Mouse (Mus musculus) hindbrain, postnatal 0 days (tissue): Measurements from ENCODE around the gene Kng1. TPM values are rescaled to one million over a fixed set of nuclear protein-coding genes. Genes with fewer than 3 reads are reported as not detected.
"Not testable (repeated sequence)": the region's sequence is repeated elsewhere in the genome, so short reads cannot be mapped to it uniquely, and the experiment has no call there.

Source experiments
- ATAC-seq: fragments of 200-750 bp; cut with Nextera tagmentation; 2 replicates; pipeline ENCODE4 v1.8.0; 2017; ENCODE audit warnings: mild to moderate bottlenecking, moderate TSS enrichment, moderate library complexity
- DNase-seq: peaks from one replicate; pipeline ENCODE4 v3.0.0-alpha.2; 2015; ENCODE audit warnings: low spot score
- H3K27ac ChIP-seq: fragments of 300-500 bp; sonication (generic); 2 replicates; pipeline ENCODE4 v1.5.1; 2014; ENCODE audit warnings: mild to moderate bottlenecking
- H3K27me3 ChIP-seq: fragments of 300-500 bp; sonication (generic); 2 replicates; pipeline ENCODE4 v1.6.1; 2014; ENCODE audit warnings: low read length, mixed read lengths; ENCODE audit not compliant: insufficient read depth
- H3K36me3 ChIP-seq: fragments of 300-500 bp; sonication (generic); 2 replicates; pipeline ENCODE4 v1.6.1; 2014; ENCODE audit warnings: low read length, mixed read lengths; ENCODE audit not compliant: insufficient read depth
- H3K4me1 ChIP-seq: fragments of 300-500 bp; sonication (generic); 2 replicates; pipeline ENCODE4 v1.6.1; 2014; ENCODE audit warnings: antibody characterized with exemption, low read length, mixed read lengths; ENCODE audit not compliant: insufficient read depth
- H3K4me2 ChIP-seq: fragments of 300-500 bp; sonication (generic); 2 replicates; pipeline ENCODE4 v1.6.1; 2014; ENCODE audit warnings: low read depth, mild to moderate bottlenecking, low read length, moderate library complexity, mixed read lengths
- H3K4me3 ChIP-seq: fragments of 300-500 bp; sonication (generic); 2 replicates; pipeline ENCODE4 v1.5.1; 2014; ENCODE audit warnings: low read length
- H3K9ac ChIP-seq: fragments of 300-500 bp; sonication (generic); replicated peaks from 2 replicates; pipeline ENCODE4 v1.6.1; 2014; ENCODE audit warnings: mild to moderate bottlenecking, low read length, moderate library complexity, mixed read lengths
- H3K9me3 ChIP-seq: fragments of 300-500 bp; sonication (generic); 2 replicates; pipeline ENCODE4 v1.6.1; 2016; ENCODE audit warnings: low read length, mixed read lengths
- CTCF ChIP-seq: IDR thresholded peaks from 2 replicates; pipeline ENCODE4 v1.5.1; 2016; ENCODE audit warnings: antibody characterized with exemption, control low read depth, low read depth
- WGBS: fragments of 180-500 bp; shearing (Covaris S2); extraction: QIAGEN DNeasy Blood & Tissue Kit; methylation state at CpG from one replicate; pipeline ENCODE4 v1.1.7; 2014; 5-methylcytosine and 5-hydroxymethylcytosine counted together
- polyA plus RNA-seq: library from polyadenylated mRNA; unstranded; fragments of >200 nt; fragmentation: Nextera tagmentation; extraction: Ambion mirVana; gene quantifications from 2 replicates; pipeline ENCODE4 v1.2.1, GENCODE M21; 2015
- total RNA-seq: library from RNA; depleted of rRNA; stranded (reverse); fragments of >200 nt; gene quantifications from 2 replicates; pipeline ENCODE4 v1.2.3, GENCODE M21; 2014; rRNA removed

Kng1 gene
- total RNA-seq (not detected in 2 replicates), polyA plus RNA-seq (0.16 TPM in 1 of 2 replicates, not detected in the other)

GRCm38 (mm10) chr16:23057668-23058447, at the start of gene Kng1:
Kng1 (plus strand) TSS chr16:23057865.
- DNase-seq, H3K27me3 ChIP-seq, H3K9me3 ChIP-seq, ATAC-seq, H3K4me1 ChIP-seq, H3K4me2 ChIP-seq, H3K27ac ChIP-seq, H3K36me3 ChIP-seq, H3K9ac ChIP-seq, H3K4me3 ChIP-seq: not testable (repeated sequence)
- WGBS, result 96% methylated on average over 1 of the region's 1 CpGs

GRCm38 (mm10) chr16:23013786-23014185, 43.9 kb upstream of the Kng1 start:
- WGBS, result 78% methylated on average over 2 of the region's 2 CpGs
- not testable (repeated sequence) for H3K9me3 ChIP-seq, H3K9ac ChIP-seq, ATAC-seq, H3K4me1 ChIP-seq, H3K4me3 ChIP-seq, H3K27ac ChIP-seq, DNase-seq, H3K4me2 ChIP-seq, H3K36me3 ChIP-seq, H3K27me3 ChIP-seq

GRCm38 (mm10) chr16:23014645-23015044, 43.0 kb upstream of the Kng1 start:
- DNase-seq (peak; percentile 51), ATAC-seq (peak; percentile 64)
- H3K4me2 ChIP-seq, H3K4me1 ChIP-seq, H3K9me3 ChIP-seq, H3K9ac ChIP-seq, H3K36me3 ChIP-seq, H3K27me3 ChIP-seq, H3K27ac ChIP-seq, H3K4me3 ChIP-seq: not testable (repeated sequence)
- WGBS, result 30% methylated on average over 8 of the region's 8 CpGs

GRCm38 (mm10) chr16:23020571-23020970, 37.1 kb upstream of the Kng1 start:
- H3K4me2 ChIP-seq, H3K27ac ChIP-seq, H3K9ac ChIP-seq, H3K4me3 ChIP-seq, H3K36me3 ChIP-seq, H3K9me3 ChIP-seq, H3K4me1 ChIP-seq, H3K27me3 ChIP-seq, DNase-seq, ATAC-seq: not testable (repeated sequence)
- WGBS, result 19% methylated on average over 1 of the region's 1 CpGs

- H3K9ac ChIP-seq, result no peak overlapping the region
- no peak for TF ChIP-seq CTCF
- 21% methylated on average over 6 of the region's 6 CpGs for WGBS
- no peaks in the 10 kb centered on the region for H3K36me3 ChIP-seq
- no peak overlapping the region for H3K27ac ChIP-seq
- no peak overlapping the region for H3K4me2 ChIP-seq
- DNase-seq, result no peak
- no peak overlapping the region for H3K4me3 ChIP-seq
- H3K27me3 ChIP-seq, result no peaks in the 10 kb centered on the region
- H3K4me1 ChIP-seq, result no peaks in the 10 kb centered on the region
- H3K9me3 ChIP-seq, result no peaks in the 10 kb centered on the region
- ATAC-seq, result no peak
These were observed 32.6 kb upstream of the Kng1 start for GRCm38 (mm10) chr16:23025111-23025510.

GRCm38 (mm10) chr16:23026582-23026981, 31.1 kb upstream of the Kng1 start:
- Histone ChIP-seq H3K36me3 (no peaks in the 10 kb centered on the region), H3K4me2 (no peak overlapping the region), H3K27ac (no peak overlapping the region), H3K4me1 (no peaks in the 10 kb centered on the region), H3K9me3 (no peaks in the 10 kb centered on the region), H3K27me3 (no peaks in the 10 kb centered on the region), H3K4me3 (no peak overlapping the region), H3K9ac (no peak overlapping the region)
- TF ChIP-seq CTCF, result no peak
- DNase-seq, result no peak
- no peak for ATAC-seq

GRCm38 (mm10) chr16:23027341-23027740, 30.3 kb upstream of the Kng1 start:
- H3K4me3 ChIP-seq, H3K9ac ChIP-seq, H3K27me3 ChIP-seq, H3K4me1 ChIP-seq, H3K36me3 ChIP-seq, H3K27ac ChIP-seq, H3K4me2 ChIP-seq, H3K9me3 ChIP-seq, ATAC-seq, DNase-seq: not testable (repeated sequence)
- WGBS, result 63% methylated on average over 3 of the region's 3 CpGs

GRCm38 (mm10) chr16:23028966-23029600, 28.6 kb upstream of the Kng1 start, which contains the start of gene Kng2:
Kng2 (minus strand) TSS chr16:23029482.
- H3K4me2 ChIP-seq, H3K27ac ChIP-seq, H3K4me3 ChIP-seq, H3K4me1 ChIP-seq, ATAC-seq, H3K27me3 ChIP-seq, DNase-seq, H3K9me3 ChIP-seq, H3K36me3 ChIP-seq, H3K9ac ChIP-seq: not testable (repeated sequence)
- 83% methylated on average over 3 of the region's 3 CpGs for WGBS
